ENCODE assay signal across 9 mouse cellular contexts in genomic region chrX:102349843-102350731, GRCm38 (mm10).
DNase-seq lines count a peak whose midpoint lies in the region; ATAC-seq and TF ChIP-seq lines count a peak whose summit lies in the region.
"Had no signal": no experiment of that assay in that cellular context is flagged by ENCODE, and none has a peak within 500 bp of the region (broad histone marks: within the 10 kb centered on the region; RNA-seq: fewer than 3 reads in every experiment).

No protein-coding gene starts in this region.

- peak; percentile 21 for DNase-seq in midbrain, postnatal 0 days (ENCODE audit: low spot score)
- no peak for DNase-seq in midbrain, embryonic 10.5 days (ENCODE audit: low spot score)
- peak; percentile 50 to 58 for DNase-seq in cerebellum, postnatal 10 days
- DNase-seq in gastrocnemius, postnatal 4 days (ENCODE audit: low spot score in 2 of 2) = peak; percentile 26 to 41
- DNase-seq in lung, postnatal 4 days = peak; percentile 6 to 29
- DNase-seq in natural killer cell, adult 2 months (ENCODE audit: low spot score in 2 of 2) = no peak
- no peak for DNase-seq in thymus, postnatal 4 days
- DNase-seq in right cerebral cortex, adult 18-20 months = no peak

- H3K4me3 ChIP-seq in midbrain, postnatal 0 days (ENCODE audit: low read depth, low read length) = no peak overlapping the region
- no peak overlapping the region for H3K4me3 ChIP-seq in midbrain, embryonic 10.5 days
- H3K4me3 ChIP-seq: lung, embryonic 15.5 days had no signal

- H3K9ac ChIP-seq in midbrain, postnatal 0 days (replicated peaks; ENCODE audit: low read length, poor library complexity, severe bottlenecking) = no peak overlapping the region
- H3K9ac ChIP-seq: lung, embryonic 15.5 days had no signal

- H3K27me3 ChIP-seq in midbrain, postnatal 0 days (ENCODE audit: insufficient read depth, low read length) = peaks cover 3% of the 10 kb centered on the region; the same call in 1 of the 2 replicates
- H3K27me3 ChIP-seq in midbrain, embryonic 10.5 days (ENCODE audit: low read depth, poor library complexity, severe bottlenecking) = peaks cover 97% of the 10 kb centered on the region

- ATAC-seq in midbrain, postnatal 0 days (ENCODE audit: low FRiP score) = no peak

- H3K4me1 ChIP-seq in midbrain, postnatal 0 days (ENCODE audit: insufficient read depth, low read length) = no peaks in the 10 kb centered on the region
- H3K4me1 ChIP-seq in midbrain, embryonic 10.5 days = peaks cover 15% of the 10 kb centered on the region; the same call in 1 of the 2 replicates
- H3K4me1 ChIP-seq: lung, embryonic 15.5 days had no signal

- no peaks in the 10 kb centered on the region for H3K9me3 ChIP-seq in midbrain, postnatal 0 days (ENCODE audit: low read length)
- H3K9me3 ChIP-seq in midbrain, embryonic 10.5 days (replicated peaks) = no peaks in the 10 kb centered on the region
- H3K9me3 ChIP-seq: lung, embryonic 15.5 days had no signal

- 72% methylated on average over 14 of the region's 14 CpGs for WGBS in midbrain, postnatal 0 days
- WGBS in midbrain, embryonic 10.5 days = 81% methylated on average over 14 of the region's 14 CpGs

- no peak overlapping the region for H3K27ac ChIP-seq in midbrain, postnatal 0 days (ENCODE audit: low read depth, low read length)
- H3K27ac ChIP-seq in midbrain, embryonic 10.5 days (replicated peaks) = no peak overlapping the region
- H3K27ac ChIP-seq: lung, embryonic 15.5 days had no signal

- no peaks in the 10 kb centered on the region for H3K36me3 ChIP-seq in midbrain, postnatal 0 days (ENCODE audit: insufficient read depth, low read length)
- H3K36me3 ChIP-seq in midbrain, embryonic 10.5 days = no peaks in the 10 kb centered on the region
- H3K36me3 ChIP-seq: lung, embryonic 15.5 days had no signal

- no peak for TF ChIP-seq CTCF in midbrain, postnatal 0 days (IDR thresholded peaks at IDR 0.05)

- H3K4me2 ChIP-seq in midbrain, postnatal 0 days (ENCODE audit: low read depth, low read length, poor library complexity, severe bottlenecking) = no peak overlapping the region
- H3K4me2 ChIP-seq: lung, embryonic 15.5 days had no signal

Comparison
In these comparisons a context has a peak if more than half of its experiments do, and no peak if none do; other contexts are left out.
1. DNase-seq: peak in midbrain, postnatal 0 days (single experiment), cerebellum, postnatal 10 days (2 of 2), gastrocnemius, postnatal 4 days (2 of 2) and lung, postnatal 4 days (2 of 2); none in midbrain, embryonic 10.5 days (single experiment), natural killer cell, adult 2 months (0 of 2), thymus, postnatal 4 days (single experiment) and right cerebral cortex, adult 18-20 months (single experiment).